Mouse (Mus musculus) megakaryocyte-erythroid progenitor cell, adult 5-6 weeks (primary cell): ENCODE measurements around the gene Cp. TPM values are rescaled to one million over a fixed set of nuclear protein-coding genes. Genes with fewer than 3 reads are reported as not detected.
"Not testable (repeated sequence)": the region's sequence is repeated elsewhere in the genome, so short reads cannot be mapped to it uniquely, and the experiment has no call there.

ENCODE experiments used
- ATAC-seq: replicated peaks from 2 replicates; pipeline ENCODE4 v1.8.0; 2016; ENCODE audit warnings: mild to moderate bottlenecking, inconsistent platforms; ENCODE audit not compliant: severe bottlenecking, poor library complexity, low FRiP score, low TSS enrichment
- total RNA-seq, 2 experiments: library from RNA; stranded (forward) in 1 of 2; stranded (reverse) in 1 of 2; fragments of 200-1000, 215-1000 nt in 1 of 2; fragments of >200 nt in 1 of 2; fragmentation: Nextera tagmentation in 1 of 2; gene quantifications; 2 replicates each; pipeline ENCODE4 v1.2.3; 2014 to 2017

Cp gene
- total RNA-seq, 2 experiments from 2014 or later, result 0.09 TPM; not detected in 1

DNA sequence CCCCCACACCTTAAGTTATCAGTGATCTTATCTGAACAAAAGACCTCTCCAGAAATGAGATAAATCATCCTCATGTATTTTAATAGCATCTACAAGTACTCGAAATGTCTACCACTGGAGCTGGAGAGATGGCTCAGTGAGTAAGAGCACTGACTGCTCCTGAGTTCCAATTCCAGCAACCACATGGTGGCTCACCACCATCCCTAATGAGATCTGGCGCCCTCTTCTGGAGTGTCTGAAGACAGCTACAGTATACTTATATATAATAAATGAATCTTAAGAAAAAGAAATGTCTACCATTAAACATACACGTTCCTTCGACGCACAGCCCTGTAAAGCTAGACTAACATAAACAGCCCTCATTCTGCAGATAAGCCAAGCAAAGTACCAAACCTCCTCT, 45.9 kb downstream of the Cp start:
- ATAC-seq, result no peak

DNA sequence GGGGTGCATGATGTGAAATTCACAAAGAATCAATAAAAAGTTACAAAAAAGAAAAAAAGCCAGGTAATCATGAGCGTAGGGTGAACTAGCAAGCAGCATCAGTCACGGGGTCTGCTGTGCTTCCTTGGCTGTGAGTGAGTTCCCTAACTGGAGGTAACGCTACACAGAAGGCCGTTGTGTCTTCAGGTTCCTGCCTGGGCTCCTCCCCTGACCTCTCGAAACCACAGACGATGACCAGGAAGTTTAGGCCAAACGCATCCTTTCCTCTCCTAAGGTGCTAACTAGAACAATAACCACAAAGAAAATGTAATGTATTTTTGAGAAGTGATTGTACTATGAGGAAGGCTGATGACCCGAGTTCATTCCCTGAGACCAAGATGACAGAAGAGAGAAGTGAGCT, 47.6 kb downstream of the Cp start:
- no peak for ATAC-seq

DNA sequence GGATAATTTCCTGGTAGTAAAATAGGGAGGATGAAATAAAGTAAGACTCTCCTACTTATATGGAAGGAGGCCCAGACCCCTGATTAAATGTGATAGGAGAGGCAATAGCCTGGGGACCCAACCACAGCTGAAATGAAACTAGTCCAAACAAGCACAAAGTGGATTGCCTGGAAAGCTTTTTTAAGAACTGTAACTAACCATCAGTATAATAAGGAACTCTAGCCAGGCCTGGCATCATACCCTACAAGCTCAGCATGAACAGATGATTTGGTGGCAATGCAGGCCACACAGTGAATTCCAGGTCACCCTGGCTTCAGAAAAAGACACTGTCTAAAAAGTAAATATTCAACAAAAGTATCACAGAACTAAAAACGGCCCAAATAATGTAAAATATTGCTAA, 48.8 kb downstream of the Cp start:
- no peak for ATAC-seq

DNA sequence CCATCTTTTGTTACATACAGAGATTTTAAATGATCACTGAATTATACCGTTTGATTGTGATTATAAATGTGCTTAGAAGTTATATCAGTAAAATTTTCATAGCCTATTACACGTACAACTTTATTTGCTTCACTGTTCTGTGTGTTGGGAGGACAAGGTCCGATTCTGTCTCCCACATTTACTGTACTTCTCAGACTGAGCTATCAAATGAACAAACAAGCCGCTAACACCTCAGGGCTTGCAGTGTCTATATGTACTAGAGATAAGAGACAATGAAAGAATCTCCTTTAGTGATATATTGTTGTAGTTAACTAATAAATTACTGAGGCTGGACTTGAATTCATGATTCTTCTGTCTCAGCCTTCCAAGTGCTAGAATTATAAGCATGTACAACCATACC, 50.4 kb downstream of the Cp start:
- ATAC-seq, result no peak

DNA sequence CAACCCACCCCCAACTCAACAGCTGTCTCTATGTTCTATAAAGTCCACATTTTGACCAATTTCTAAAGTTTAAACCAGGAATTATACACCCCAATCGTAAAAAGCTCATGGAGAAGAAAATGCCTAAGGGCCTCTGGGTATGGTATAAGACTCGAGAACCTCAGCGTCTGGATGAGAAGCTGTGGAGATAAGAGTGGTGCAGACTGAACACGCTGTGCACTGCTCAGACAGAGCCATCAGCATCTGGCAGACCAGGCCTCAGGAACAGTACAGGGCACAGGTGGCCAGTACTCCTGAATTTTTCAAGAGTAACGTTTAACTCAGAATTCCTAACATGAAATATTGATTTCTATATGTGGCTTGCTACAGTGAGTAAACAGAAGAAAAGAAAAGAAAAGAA, 50.9 kb downstream of the Cp start:
- ATAC-seq, result no peak

DNA sequence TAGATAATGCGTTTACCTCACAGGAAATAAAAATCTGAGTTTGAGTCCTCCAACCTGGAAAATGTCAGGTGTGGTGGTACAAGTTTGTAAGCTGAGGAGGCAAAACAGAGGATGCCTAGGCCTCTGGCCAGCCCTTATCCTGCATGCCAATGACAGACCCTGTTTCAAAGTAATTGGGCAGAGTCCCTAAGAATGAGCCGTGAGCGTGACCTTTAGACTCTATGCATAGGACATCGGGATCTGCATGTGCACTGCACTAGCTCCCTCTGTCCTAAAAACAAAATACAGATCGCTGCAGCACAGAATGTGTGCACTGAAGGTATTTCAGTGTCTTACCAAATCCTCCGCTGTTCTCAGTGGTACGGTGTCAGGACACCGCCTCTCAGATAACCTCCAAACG, 53.6 kb downstream of the Cp start:
- ATAC-seq, result 0 out of 2 replicates have a peak, but pooled peaks have one; percentile 18

DNA sequence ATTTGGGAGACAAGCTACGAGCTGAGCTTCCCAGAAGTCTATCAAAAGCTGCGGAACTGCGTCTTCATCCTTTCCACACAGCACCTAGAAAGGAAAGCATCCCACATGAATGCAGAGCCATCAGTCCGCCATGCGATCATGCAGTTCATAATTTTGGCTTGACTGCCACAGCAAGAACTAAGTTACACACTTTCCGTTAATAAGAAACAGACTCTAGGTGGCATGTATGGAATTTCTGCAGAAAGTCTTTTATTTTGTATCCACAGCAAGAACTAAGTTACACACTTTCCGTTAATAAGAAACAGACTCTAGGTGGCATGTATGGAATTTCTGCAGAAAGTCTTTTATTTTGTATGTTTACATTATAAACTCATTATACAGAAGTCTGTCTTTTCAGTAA, 54.1 kb downstream of the Cp start:
- ATAC-seq, result not testable (repeated sequence)

DNA sequence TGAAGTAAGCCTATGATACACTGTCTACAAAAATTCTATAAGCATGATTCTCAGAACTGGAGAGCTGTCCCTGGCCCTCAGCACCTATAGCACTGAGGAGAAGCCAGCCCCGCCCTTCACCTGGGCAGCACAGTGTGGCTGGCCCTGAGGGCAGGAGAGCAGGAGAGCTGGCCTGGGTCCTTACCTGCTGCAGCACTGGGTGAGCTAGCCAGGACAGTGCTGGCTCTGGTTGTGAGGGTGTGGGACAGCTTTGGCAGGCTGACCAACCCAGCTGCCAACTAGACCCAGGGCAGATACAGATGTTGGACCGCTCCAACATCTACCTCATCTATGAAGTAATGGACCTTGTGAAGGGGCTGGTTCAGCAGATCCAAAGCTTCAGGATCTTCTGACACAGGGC, 57.6 kb downstream of the Cp start:
- no peak for ATAC-seq

DNA sequence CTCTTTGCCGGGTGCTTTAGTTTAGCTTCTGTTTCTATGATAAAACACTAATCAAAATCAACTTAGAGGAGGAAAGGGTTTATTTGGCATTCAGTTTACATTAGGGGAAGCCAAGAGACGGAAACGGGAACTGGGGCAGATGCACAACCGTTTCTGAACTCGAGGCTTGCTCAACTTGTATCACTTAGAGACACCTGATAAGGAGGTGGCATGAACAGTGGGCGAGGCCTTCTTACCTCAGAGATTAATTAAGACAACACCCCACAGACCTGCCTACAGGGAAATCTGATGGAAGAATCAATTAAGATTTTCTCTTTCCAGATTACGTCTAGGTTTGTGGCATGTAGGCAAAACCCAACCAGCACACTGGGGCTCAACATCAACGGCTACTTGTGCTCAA, 61.2 kb downstream of the Cp start:
- no peak for ATAC-seq

DNA sequence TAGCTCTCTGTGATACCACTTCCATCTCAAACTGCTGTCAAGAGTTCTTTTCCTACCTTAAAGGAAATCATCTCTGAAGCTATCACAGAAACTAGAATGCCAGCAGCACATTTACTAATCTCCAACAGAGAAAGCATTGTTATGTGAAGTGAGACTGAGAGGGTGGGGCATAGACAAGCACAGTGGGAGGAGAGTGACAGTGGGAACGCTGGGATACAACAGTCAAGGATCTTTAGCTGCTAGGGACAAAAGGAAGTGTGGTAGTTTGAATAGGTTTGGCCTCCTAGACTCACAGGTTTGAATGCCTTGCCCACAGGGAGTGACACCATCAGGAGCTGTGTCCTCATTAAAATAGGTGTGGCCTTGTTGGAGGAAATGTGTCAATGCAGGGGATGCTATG, 67.0 kb downstream of the Cp start:
- ATAC-seq, result no peak

DNA sequence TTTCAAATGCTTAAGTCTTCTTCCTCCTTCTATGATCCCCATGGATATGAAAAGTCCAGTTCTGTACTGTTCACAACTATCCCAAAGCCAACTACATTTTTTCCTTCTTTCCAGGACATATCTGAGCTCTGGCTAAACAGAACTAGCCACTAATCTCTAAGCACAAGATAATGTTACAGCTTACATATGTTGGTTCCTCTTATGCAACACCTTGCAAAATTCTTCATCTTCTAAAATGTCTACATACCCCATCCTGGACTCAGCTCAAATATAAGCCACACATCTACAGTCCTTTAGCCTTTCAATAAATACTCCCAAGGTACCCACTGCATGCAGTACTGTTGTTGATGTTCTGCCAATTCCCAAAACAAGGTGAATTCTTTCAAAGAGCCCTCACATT, 69.6 kb downstream of the Cp start:
- ATAC-seq, result no peak

DNA sequence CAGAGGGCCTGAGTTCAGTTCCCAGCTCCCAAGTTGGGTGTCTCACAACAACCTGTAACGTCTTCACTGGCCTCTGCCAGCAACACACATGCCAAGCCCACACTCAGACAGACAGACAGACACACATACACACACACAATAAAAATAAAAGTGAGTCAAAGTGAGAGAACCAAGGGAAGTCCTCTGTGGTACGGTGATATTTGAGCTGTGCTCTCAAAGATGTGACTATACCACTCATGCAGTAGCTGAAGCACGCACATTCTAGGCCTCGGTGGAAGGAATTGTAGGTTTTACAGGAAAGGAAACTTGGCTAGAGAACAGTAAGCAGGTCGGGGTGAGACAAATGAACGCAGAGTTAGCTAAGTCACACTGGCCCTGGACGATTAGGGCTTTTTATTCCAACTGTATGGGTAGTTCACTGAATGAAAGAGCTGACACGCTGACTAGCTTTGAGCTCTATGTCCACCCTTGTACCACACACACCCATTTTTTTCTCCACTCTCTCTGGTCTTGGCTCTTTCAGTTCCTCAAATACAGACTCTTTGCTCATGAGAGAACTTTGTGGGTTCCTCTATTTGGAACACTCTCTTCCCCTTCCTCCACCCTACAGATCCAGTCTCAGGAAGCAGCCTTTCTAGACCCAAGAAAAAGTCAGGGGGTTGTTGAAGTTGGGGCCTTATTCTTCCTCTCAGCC, 70.3 kb downstream of the Cp start:
- no peak for ATAC-seq

DNA sequence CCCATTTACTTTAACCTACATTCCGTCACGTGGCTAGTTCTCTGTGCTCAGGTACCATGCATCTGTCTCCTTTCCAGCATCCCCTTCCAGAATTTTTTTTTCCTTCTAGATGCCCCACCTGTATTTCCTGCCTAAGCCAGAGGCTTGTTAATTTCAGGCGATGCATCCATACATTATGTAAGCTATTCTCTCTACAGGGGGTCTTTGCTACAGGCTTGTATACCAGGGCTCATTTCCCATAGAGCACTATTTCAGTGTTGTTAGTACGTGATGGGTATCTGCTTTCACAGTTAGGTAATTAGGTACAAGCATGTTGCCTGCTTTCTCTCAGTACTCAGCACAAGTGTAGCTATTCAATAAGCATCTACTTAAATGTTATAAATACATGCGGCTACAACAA, 70.9 kb downstream of the Cp start:
- ATAC-seq, result no peak

DNA sequence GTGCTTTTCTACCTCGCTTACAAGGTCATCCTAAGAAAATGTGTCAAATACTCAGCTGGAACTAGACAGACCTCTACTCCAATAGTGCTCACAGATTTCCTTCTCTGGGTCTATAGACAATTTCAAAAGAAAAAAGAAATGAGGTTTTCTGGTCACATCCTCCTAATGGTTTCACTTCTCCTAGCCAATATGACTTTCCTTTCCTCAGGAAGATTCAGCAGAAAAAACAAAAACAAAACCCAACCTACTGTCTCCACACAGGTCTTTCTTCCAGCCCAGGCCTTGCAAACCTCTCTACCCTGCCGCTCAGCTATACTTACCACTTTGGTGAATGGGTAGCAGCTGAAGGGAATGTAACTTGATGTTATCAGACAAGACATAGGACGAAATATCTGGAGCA, 71.8 kb downstream of the Cp start:
- ATAC-seq, result no peak

DNA sequence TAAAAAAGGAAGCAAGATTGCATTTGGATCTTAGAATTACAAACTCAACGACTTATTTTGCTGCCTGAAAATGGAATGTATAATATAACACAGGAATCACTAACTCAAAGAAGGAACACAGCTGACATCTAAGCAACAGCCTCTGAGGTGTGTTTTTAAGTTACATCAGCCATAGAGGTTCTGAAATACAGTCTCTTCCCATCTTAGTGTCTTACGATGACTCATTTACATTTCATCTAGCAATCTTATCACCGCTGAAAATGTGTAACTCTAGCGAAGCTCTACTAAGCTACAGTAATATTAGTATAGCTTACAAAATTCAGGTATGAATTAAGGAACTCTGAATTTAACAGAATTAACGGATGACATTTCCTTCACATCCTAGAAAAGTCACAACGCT, 74.0 kb downstream of the Cp start:
- no peak for ATAC-seq

DNA sequence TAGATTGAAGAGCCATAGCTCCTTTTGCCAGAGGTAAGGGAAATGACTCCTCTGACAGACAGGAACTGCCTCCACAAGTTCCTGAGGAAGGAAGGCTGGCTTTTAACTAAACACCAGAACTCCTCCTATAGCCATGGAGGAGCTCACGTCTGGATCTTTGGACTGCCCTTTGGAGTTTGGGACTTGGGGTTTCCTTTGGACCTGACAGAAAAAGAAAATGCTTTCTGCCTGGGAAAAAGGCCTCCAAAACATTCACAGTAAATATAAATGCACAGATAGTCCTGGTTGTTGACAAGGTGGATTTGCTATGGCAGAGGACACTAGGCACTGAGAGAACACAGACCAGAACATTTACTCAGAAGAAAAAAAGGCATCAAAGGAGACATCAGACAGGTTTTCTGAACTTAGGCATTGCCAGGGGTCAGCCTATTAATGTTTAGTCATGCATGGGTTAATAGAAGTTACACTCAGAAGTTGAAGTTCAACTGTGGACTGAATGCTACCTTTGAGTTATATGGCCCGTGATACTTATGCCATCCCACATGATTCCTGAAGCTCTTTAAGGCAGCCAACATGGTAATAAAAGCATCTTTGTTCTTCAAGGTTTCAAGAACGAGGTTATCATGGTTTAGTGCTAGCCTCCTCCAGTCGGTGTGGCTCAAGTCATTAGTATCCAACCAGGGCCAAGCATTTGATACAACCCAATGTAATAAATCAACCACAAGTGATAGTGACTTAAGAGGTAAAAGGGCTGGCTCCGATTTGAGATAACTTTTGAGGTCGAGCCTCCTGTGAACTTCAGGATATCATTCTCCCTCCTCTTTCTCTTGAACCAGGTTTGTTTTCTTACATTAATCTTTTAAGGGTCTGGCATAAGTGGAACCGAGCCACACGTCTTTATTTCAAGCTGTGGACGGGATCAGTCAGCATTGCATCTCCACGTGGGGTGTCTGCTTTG, 77.2 kb downstream of the Cp start:
- peak; percentile 58 for ATAC-seq

DNA sequence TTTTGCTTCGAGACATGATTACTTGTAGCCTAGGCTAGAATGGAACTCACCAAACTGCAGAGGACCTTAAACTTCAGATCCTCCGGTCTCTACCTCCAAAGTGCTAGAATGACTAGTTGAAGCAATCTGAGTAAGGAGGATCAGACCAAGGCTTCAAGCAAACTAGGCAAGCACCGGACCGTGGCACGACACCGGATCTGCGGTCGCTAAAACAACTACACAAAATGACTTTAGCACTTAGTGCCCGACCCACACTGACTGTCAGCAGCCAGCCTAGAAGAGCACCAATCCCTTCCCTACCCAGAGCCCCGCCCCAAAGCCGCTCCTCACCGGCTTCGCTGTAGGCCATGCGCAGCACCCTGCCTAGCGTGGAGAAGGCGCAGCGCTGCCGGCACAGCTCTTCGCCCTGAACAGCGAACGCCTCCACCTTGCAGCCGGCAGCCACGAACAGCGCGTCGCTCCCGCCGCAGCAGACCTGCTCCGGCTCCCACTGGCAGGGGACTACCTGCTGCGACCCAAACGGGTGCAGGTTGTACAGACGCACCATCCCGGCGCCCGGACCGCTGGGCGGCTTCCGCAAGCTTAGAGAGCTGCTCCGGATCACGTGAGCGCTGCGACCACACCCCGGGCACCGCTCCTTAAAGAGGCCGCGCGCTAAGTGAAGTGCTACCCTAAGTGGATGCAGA, 78.0 kb downstream of the Cp start, which contains the start of gene Hps3:
TSS of gene Hps3 (minus strand) at position 597 of the 686 bp plus-strand sequence.
- ATAC-seq, result peak; percentile 99

DNA sequence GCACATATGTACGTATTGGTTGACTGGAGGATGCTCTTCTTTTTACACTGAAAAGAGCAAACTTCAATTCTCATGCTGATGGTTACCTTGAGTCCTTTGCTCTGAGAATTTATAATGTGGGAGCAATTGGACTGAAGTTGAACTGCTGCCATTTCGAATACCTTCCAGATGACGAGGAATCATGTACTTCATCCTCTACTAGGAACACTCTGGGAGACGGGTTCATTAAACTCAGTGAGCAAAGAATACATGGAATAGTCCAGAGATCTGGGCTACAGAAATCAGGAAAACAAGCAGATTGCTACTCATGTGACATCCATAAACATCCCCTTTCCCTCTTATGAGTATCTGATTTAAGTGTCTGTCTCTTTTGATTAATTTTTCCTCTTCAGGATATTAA, 79.2 kb downstream of the Cp start:
- no peak for ATAC-seq

DNA sequence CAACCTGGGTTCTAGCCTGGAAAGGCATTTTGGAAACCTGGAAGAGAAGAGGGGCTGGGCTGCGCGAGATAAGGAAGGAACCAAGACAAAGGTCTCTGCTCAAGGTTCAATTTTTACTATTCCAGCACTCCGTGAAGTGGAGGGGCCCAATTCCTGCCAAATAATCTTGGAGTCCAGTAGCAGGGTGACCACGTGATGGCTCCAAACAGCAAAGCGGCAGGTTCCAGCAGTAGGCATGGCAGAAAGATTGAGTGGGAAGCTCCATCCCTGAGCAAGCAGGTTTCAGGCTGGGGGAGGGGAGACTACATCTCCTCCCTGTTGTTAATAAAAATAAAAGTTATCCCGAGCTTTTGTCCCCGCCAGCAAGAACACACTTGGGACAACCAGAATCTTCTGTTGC, 84.6 kb downstream of the Cp start:
- not testable (repeated sequence) for ATAC-seq

DNA sequence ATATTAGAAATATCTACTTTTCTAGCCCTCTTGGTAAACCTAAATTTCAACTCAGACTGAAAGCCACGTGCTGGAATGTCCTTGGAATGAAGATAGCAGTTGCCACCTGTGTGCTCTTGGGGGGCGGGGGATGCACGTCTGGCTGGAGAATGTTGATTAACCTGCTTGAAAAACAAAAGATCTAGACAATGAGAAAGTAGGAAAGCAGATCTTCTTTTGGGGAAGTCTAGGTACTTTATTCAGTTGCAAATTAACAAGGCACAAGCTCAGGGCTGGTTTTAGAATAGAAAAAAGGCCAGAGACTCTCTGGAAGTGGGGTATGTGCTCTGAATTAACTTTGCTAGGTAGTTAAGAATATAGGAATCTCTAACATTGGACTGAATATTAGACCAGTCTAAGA, 87.9 kb downstream of the Cp start:
- ATAC-seq, result not testable (repeated sequence)
